ENCODE assay signal across 9 mouse cellular contexts in genomic region chr1:43737812-43738518, GRCm38 (mm10). TPM values are rescaled to one million over a fixed set of nuclear protein-coding genes. Genes with fewer than 3 reads are reported as not detected.
DNase-seq lines count a peak whose midpoint lies in the region.
"Had no signal": no experiment of that assay in that cellular context is flagged by ENCODE, and none has a peak within 500 bp of the region (broad histone marks: within the 10 kb centered on the region; RNA-seq: fewer than 3 reads in every experiment).

No protein-coding gene starts in this region.

- 79% methylated on average over 7 of the region's 7 CpGs for WGBS in hindbrain, embryonic 10.5 days

- H3K36me3 ChIP-seq in hindbrain, embryonic 10.5 days: no peaks in the 10 kb centered on the region
- H3K36me3 ChIP-seq: lung, embryonic 15.5 days had no signal

- no peak overlapping the region for H3K27ac ChIP-seq in hindbrain, embryonic 10.5 days
- H3K27ac ChIP-seq: lung, embryonic 15.5 days had no signal

- no peaks in the 10 kb centered on the region for H3K27me3 ChIP-seq in hindbrain, embryonic 10.5 days (ENCODE audit: insufficient read depth, poor library complexity, severe bottlenecking)
- H3K27me3 ChIP-seq: lung, embryonic 15.5 days had no signal

- intact Hi-C loops in left cerebral cortex, postnatal 25 days (cut with DNase I): loop anchor here (2.0 to 10.0 kb wide), 2 partner anchors 293 to 439 kb away; partner anchors contain the start of gene Nck2

- no peaks in the 10 kb centered on the region for H3K9me3 ChIP-seq in hindbrain, embryonic 10.5 days
- H3K9me3 ChIP-seq: lung, embryonic 15.5 days had no signal

- no peaks in the 10 kb centered on the region for H3K4me1 ChIP-seq in hindbrain, embryonic 10.5 days (replicated peaks)
- H3K4me1 ChIP-seq: lung, embryonic 15.5 days had no signal

- H3K4me3 ChIP-seq in hindbrain, embryonic 10.5 days: no peak overlapping the region
- H3K4me3 ChIP-seq: lung, embryonic 15.5 days had no signal

- DNase-seq in kidney, adult 18-20 months: peak; percentile 28
- DNase-seq in kidney, adult 11 months: no peak
- DNase-seq in MN1 (ENCODE audit: low spot score): peak; percentile 29
- peak; percentile 32 to 70 for DNase-seq in cerebellum, postnatal 25 days
- DNase-seq in hindbrain, embryonic 10.5 days (ENCODE audit: low spot score): peak; percentile 22
- DNase-seq in left cerebral cortex, postnatal 25 days (ENCODE audit: low spot score in 2 of 2): peak; percentile 55 to 65
- DNase-seq in neural tube, embryonic 10.5 days (ENCODE audit: extremely low spot score, low spot score): peak; percentile 47
- no peak for DNase-seq in Muller cell, postnatal 12 days (ENCODE audit: inconsistent ontology term)

RNA-seq across cellular contexts. Expression of gene 1500015O10Rik, which starts 7.6 kb away (rescaled TPM):
- 0.91 and 9.8 TPM in 2 replicates for polyA plus RNA-seq in hindbrain, embryonic 10.5 days (2016; fragmentation: Nextera tagmentation; extraction: Ambion mirVana)
- 1 to 10 TPM; 3.4 to 7.2 TPM for total RNA-seq in left cerebral cortex, postnatal 25 days (2021)

Comparison
In these comparisons a context has a peak if more than half of its experiments do, and no peak if none do; other contexts are left out.
1. DNase-seq: peak in kidney, adult 18-20 months (single experiment), MN1 (single experiment), cerebellum, postnatal 25 days (2 of 2), hindbrain, embryonic 10.5 days (single experiment), left cerebral cortex, postnatal 25 days (2 of 2) and neural tube, embryonic 10.5 days (single experiment); none in kidney, adult 11 months (single experiment) and Muller cell, postnatal 12 days (single experiment).